Mouse (Mus musculus) liver, adult (tissue): Measurements from ENCODE around the gene Dlg5.

ENCODE experiments used
- GATA4 ChIP-seq: IDR thresholded peaks from 2 replicates; pipeline ENCODE4 v1.6.1; 2014; ENCODE audit warnings: mild to moderate bottlenecking, low read length; ENCODE audit not compliant: insufficient replicate concordance

Gene Dlg5

GRCm38 (mm10) chr14:24249926-24250325 lies 4.2 kb upstream of the Dlg5 start:
- no peak for TF ChIP-seq GATA4

GRCm38 (mm10) chr14:24244330-24245176 lies 1.2 kb downstream of the Dlg5 start:
- no peak for TF ChIP-seq GATA4

- TF ChIP-seq GATA4, result no peak
Measured at GRCm38 (mm10) chr14:24242016-24242415, 3.7 kb downstream of the Dlg5 start.

GRCm38 (mm10) chr14:24240831-24241230 lies 4.9 kb downstream of the Dlg5 start:
- no peak for TF ChIP-seq GATA4

GRCm38 (mm10) chr14:24239651-24240050 lies 6.1 kb downstream of the Dlg5 start:
- no peak for TF ChIP-seq GATA4

GRCm38 (mm10) chr14:24235954-24236353 lies 9.8 kb downstream of the Dlg5 start:
- no peak for TF ChIP-seq GATA4

- TF ChIP-seq GATA4, result no peak
Measured at GRCm38 (mm10) chr14:24234411-24234810, 11.3 kb downstream of the Dlg5 start.

- TF ChIP-seq GATA4, result no peak
Measured at GRCm38 (mm10) chr14:24232641-24233633, 12.8 kb downstream of the Dlg5 start.

- no peak for TF ChIP-seq GATA4
Measured at GRCm38 (mm10) chr14:24228549-24228948, 17.2 kb downstream of the Dlg5 start.

- TF ChIP-seq GATA4, result no peak
Measured at GRCm38 (mm10) chr14:24227015-24227414, 18.7 kb downstream of the Dlg5 start.

GRCm38 (mm10) chr14:24226344-24226743 lies 19.4 kb downstream of the Dlg5 start:
- TF ChIP-seq GATA4, result no peak

GRCm38 (mm10) chr14:24222759-24223158 lies 23.0 kb downstream of the Dlg5 start:
- TF ChIP-seq GATA4, result no peak

GRCm38 (mm10) chr14:24222273-24222672 lies 23.4 kb downstream of the Dlg5 start:
- TF ChIP-seq GATA4, result no peak

- TF ChIP-seq GATA4, result no peak
Measured at GRCm38 (mm10) chr14:24217362-24217722, 28.4 kb downstream of the Dlg5 start.

GRCm38 (mm10) chr14:24216678-24217361 lies 28.9 kb downstream of the Dlg5 start:
- TF ChIP-seq GATA4, result no peak
